Mouse (Mus musculus): ENCODE measurements around the gene Btbd35f9.
"Not testable (repeated sequence)": the region's sequence is repeated elsewhere in the genome, so short reads cannot be mapped to it uniquely, and the experiment has no call there.

Gene Btbd35f9

DNA sequence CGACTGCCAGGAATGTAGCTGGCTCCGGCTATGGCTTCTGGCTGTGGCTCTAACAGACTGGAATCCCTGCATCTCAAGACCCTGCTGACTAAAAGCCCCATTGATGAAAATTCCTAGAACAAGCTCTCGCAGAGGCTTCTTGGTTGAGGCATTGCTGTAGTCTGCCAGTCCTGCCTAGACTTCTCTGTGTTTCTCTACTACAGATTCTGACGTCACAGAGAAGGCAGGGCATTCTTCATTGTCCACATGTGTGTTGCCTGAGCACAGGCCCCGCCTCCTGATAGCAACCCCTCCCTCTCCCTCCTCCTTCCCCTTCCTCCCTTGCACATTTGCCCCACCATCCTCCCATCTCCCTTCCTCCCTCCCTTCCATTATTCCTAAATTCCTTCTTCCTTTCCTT, at the start of gene Btbd35f9:
Gene Btbd35f9, minus strand, starts transcription at position 101 of the 400 bp plus-strand sequence.
- not testable (repeated sequence) for DNase-seq (ENCODE audit: low read depth, low spot score)
